Mouse (Mus musculus) hindlimb bud, embryonic 11.5 days (tissue): ENCODE results near the gene Mrps21.
"Not testable (repeated sequence)": the region's sequence is repeated elsewhere in the genome, so short reads cannot be mapped to it uniquely, and the experiment has no call there.

ENCODE experiments used
- DNase-seq: peaks from one replicate; pipeline ENCODE4 v3.0.0-alpha.2; 2012; ENCODE audit warnings: low read depth, low spot score; ENCODE audit errors: extremely low spot score

The Mrps21 gene

DNA sequence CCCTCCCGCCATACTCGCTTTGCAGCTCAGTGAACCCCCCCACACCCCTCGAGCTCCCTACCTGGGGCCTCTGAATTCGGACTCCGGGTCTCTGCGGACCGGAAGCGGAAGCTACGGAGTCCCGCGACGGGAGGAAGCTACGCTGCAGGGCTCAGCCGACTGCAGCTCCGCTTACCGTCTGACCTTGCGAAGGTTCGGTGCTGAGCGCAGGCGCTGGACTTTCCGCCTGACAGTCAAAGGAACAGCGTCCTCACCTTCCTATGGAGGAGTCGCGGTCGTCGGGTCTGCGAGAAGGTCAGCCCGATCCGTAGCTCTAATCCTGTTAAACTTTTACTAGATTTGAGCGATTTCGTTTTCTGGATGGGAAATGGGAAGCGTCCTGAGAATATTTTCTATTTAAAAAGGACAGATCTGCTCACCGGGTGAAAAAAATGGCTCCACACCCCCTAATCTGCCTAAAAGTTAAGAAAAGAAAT lies at the start of gene Mrps21:
Mrps21 (minus strand) TSS at position 128 of the 476 bp plus-strand sequence.
- DNase-seq: no peak

DNA sequence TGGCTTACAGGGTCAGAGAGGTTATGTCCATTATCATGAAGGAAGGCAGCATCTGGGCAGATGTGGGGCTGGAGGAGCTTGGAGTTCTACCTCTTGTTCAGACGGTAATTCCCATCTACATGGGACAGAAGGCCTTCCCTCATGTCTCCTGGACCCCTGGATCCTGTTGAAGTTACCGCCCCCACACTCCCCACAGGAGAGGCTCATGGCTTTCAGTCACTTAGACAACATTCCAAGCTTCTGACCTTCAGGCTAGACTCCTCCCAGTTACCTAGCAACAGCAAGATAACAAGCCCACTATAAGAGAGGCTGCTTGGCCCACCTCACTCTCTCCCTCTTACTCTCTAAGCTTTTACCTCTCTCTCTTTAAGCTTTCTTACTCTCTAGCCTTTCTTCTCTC lies 49.2 kb upstream of the Mrps21 start:
- DNase-seq: not testable (repeated sequence)

DNA sequence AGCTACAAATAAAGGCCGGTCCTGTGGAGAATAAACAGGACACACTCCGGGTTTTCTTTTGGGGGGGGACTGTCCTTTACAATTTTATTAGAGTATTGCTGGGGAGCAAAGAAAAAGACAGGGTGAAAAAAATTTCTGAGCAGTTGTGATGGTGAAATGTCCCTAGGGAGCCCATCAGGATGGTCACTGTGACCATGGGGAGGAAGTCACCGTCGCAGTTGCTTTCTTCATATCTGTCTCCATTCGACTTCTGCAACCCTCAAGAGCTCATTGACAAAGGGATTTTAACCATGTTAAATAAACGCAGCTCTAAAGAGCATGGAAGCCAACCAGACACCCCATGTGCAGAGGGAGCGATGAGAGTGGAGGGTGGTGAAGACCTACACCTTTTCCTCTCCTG lies 45.4 kb upstream of the Mrps21 start:
- no peak for DNase-seq

DNA sequence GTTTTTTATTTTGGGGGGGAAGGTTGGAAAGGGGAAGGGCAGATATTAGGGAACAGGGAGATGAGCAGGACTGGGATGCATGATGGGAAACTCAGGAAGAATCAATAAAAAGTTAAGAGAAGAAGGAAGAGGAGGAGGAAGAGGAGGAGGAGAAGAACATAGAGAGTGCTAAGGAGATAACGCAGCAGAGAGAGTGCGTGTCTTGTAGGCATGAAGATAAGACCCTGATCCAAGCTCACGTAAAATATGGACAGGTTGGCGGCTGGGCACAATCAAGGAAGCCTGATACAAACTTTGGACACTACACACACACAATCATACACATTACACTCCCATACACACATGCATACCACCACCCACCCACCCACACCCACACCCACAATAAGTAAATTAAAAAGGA lies 43.4 kb upstream of the Mrps21 start:
- no peak for DNase-seq

DNA sequence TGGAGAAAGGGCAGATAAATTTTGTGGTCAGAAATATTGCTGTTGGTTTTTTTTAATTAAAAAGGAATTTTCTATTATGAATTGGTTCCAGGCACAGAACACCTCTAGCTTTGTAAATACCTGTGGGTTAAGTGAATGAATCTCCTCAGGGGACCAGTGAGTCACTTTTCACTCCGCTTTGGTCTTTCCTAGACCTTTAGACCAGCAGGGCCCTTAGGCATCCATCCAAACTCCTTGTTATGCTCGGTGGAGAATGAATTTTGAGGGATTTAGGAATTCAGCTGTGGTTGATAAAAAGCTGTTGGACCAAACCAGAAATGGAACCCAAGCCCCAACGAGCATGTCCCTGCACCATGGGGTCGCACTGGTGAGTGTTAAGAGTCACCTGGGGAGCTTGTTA lies 36.3 kb upstream of the Mrps21 start:
- DNase-seq: no peak

DNA sequence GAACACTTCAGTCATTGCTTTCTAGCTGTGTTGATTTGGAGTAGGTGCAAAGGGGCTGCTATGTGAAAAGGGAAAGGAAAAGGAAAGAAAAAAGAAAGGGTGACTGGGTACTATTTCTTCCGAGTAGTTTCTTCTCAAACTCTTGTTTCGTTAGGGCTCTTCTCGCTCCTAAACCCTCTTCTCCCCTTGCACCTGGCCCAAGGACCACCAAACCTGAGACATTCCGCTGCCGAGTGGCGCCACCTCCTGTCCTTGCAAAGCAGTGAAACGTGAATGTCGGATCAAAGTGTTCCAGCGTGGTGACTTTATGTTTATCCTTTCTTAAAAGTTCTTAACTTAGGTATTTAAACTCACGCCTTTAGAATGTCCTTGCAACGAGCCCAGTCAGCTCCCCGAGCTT lies 35.5 kb upstream of the Mrps21 start:
- no peak for DNase-seq

DNA sequence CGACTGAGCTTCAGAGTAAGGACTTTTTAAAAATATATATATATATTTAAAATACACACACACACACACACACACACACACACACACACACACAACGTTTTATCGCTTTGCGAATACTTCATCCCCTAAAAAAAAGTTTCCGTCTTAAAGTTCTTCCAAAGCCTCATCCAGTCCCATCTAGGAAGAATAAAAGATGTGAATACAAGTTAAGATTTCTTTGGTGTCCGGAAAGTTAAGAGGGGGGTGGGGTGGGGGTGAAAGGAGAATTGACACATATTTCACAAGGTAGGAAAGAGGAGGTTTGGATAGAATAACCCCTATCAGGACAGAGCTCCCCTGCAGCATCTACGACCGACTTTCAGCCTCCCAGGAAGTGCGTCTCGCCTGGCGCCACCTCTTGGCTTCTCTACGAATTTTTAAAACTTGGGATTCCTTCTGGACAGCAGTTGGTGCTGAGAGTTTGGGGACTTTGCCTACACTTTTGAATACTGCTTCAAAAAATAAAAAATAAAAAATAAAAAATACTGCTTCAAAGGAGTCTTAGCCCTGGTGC lies 34.7 kb upstream of the Mrps21 start:
- no peak for DNase-seq

DNA sequence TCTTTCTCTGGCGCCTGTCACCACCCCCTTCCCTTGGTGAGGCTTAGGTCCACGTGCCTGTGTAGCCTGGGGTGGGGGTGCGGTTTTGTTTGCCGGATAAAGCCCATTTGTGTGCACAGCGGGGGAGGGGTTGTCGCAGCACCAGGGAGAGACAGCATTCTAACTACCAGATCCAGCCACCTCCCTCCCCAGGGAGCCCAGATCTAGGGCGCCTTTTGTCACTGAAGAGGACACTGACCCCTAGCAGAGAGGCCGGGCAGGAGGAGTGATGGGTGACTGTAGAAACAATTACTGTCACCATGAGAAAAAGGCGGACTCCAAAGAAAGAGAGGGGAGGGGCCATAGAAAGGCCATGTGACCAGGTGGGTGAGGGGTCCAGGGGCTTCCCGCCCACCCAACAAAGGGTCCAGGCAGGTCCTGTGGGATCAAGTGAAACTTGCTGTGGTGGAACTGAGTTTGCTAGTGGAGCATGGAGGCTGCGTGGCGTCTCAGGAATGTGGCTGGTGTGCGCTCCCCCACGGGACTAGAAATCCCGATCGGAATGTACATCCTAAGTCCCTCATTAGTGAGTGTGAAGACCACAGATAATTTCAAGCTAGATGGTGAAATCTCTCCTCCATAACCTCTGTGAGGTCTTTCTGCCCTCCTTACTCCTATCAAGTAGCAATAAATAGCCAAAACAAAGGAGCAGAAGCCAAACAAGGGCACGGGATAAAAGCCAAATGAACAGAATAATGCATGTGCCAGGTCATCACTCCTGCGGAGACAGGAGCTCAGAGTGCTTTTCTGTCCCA lies 34.0 kb upstream of the Mrps21 start:
- no peak for DNase-seq

DNA sequence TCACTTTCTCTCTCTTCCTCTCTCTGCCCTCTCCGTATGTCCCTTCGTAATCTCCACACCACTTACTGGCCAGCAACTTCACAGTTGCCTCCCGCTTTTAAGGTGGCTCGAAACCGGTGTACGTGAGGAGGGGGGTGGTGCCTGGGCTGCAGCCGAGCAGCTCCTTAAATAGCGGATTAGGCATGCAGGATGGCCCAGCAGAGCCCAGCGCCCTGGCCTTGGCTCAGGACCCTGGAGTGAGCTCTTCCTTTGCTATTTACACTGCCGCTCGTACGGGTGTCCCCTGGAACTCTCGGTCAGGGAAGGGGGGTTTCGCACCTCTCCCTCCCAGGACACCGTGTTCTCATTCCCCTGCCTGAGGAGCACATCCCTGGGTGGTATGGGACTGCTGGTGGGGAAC lies 33.2 kb upstream of the Mrps21 start, which contains the start of gene Car14:
Car14 (minus strand) TSS at position 124 of the 400 bp plus-strand sequence.
- DNase-seq: no peak

DNA sequence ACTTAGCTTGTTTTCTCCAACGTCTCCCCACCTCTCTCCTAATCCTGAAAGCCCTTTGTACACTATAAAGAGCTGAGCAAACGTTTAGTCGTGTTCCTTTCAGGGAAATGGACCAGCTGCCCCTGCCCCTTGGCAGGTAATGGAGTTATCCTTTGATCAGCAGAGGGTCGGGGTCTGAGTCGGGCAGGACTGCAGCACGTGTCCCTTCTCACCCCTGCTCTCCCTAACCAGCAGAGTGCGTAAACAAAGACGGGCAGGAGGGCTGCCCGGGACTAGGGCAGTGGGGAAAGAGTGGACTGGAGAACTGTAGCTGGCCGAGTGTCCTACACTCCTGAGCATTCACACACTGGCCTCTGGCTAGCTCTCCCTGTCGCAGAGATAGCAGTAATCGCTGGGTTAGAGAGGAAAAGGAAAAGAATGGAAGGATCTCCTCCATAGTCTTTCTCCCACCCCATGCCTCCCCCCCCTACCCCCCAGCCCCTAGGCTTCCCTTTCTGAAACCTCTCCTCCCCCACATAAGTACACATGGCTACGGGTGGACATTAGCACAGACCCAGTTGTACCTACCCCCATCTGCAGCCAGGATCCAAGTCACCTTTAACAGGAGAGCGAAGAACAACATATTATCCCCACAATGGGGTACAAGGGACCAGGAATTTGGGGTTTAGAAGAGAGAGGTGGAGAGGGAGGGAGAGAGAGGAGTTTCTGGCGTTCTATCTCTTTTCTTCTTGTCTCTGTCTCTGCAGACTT lies 32.6 kb upstream of the Mrps21 start:
- DNase-seq: no peak

DNA sequence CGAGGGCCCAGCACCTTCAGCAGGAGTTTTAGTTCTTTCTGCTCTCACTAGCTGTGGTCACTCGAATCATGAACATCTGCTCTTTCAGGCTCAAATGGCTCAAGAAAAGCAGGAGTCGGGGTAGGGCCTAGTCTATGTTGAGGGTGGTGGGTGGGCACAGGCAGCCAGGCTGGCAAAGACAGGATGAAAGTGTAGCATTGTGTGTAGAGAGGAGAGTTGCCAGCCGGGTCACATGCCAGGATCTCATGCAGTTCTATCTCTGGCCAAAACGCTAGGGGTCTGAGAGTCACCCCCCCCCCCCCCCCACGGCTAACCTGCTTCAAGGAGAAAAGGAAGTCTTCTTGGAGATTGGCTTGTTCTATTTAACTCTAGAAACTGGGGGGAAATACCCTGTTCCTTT lies 31.3 kb upstream of the Mrps21 start:
- DNase-seq: no peak

DNA sequence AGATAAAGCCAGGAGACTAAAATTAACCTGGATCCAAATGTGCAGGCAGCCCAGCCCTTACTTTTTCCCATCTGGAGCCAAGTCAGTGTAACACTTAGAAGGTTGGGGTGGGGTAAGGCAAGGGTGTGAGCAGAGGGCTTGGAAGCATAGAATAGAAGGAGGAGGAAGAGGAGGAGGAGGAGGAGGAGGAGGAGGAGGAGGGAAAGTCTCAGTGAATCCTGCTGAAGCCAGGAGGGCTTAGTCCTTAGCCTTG lies 31.0 kb upstream of the Mrps21 start:
- DNase-seq: no peak

DNA sequence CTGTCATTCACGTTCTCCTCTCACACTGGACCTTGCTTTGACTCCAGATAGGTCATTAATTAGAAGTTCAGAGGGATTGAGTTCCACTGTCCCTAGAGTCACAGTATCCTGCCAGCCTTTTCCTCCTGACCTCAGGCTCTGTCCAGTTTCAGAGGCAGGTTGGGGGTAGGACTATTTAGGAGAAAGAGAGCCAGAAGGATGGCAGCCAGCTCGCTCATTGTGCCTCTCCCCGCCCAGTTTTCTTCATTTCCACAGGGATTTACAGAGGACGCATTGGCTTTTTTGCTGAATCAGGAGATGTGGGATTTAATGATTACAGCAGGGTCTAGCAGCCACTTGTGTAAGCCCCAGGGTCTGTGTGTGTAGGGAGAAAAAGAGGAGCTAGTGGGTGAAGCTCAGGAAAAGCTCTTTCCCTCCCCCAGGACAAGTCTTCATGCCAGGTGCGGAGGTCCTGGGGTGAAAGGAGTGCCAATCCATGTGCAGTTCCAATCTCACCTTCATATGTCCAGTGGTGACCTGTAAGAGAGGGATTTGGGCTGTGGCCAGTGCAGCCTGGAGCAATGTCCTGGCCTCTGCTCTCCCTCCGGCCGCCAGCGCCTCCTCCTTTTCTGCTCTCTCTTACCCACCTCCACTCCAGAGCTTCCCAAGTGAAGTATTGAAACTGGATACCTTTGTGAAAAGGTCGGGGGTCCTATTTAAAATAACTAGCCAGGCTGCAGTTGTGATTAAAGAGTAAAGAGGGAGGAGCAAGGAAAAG lies 30.5 kb upstream of the Mrps21 start:
- DNase-seq: no peak

DNA sequence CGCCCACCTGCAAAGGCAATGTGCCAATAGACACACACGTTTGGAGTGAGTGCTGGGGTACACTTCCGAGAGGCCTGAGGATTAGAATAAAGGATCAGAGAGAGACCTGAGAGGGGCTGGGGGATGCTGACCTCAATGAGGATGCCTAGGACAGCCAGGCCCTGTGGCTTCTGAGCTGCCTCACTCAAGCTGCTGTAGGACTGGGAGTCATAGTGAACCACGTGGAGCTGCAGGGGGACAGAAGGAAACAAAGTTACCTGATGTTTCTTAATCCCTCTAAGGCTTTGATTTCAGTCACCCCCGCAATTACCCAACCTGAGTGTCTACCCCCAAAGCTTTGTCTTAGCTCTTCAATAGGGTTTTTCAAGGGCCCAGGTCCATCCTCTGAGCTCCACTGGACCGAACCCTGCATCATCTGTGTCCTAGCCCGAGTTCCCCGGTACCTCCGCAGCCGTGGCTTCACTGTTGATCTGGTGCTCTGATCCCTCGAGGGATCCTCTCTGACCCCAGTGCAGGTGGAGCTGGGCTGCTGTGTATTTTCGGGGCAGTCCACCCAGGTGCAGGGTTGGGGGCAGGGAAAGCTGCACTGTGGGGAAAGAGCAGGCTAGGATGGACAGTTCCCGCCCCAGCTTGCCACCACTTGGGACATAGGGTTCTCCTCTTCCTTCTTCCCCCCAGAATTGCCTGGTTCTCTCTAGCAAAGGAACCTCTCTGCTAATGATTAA lies 28.6 kb upstream of the Mrps21 start:
- no peak for DNase-seq

DNA sequence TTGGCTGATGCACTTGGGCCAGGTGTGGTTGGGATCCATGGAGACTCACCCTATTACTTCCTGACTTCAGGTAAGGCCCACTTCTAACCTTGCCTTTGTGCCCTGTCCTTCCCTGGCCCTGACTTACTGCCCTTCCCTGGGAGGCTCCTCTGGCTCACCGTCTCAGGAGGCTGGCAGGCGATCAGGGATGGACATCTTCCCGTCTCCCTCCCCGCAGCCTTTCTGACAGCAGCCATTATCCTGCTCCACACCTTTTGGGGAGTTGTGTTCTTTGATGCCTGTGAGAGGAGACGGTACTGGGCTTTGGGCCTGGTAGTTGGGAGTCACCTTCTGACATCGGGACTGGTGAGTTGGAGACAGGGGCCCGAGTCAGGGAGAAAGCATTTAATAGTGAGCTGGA lies 24.2 kb upstream of the Mrps21 start:
- DNase-seq: not testable (repeated sequence)

DNA sequence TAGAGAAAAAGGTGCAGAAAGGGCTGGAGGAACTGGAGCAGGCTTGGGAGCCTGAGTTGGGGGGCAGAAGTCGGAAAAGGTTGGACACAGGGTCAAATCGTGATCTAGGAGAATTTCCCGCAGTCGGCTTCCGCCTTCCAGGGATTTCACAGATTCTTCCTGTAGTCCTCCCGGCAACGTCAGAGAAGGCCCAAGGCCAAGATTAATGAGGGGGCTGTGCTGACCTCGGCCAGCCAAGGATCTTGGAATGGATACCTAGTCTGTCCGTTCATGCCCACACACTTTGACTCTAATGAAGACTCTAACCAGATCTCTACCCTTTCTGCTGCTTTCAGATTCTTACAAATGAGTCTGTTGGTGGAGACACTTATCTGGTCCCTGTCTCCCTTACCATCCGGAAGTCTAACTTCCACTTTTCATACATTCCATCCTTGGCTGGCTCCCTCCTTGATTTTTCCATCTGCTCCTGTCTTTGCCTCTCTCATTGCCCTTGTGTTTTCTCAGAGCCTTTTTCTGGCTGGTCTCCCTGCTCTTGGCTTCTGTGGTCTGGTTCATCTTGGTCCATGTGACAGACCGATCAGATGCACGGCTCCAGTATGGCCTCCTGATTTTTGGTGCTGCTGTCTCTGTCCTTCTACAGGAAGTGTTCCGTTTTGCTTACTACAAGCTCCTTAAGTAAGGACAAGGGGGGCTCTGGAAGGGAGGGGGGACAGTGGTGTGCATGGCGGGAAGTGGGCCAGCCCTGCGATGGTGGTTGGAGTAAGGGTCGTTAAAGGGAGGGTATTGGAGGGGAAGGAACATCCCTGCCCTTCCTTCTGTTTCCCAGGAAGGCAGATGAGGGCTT lies 23.2 kb upstream of the Mrps21 start:
- no peak for DNase-seq

DNA sequence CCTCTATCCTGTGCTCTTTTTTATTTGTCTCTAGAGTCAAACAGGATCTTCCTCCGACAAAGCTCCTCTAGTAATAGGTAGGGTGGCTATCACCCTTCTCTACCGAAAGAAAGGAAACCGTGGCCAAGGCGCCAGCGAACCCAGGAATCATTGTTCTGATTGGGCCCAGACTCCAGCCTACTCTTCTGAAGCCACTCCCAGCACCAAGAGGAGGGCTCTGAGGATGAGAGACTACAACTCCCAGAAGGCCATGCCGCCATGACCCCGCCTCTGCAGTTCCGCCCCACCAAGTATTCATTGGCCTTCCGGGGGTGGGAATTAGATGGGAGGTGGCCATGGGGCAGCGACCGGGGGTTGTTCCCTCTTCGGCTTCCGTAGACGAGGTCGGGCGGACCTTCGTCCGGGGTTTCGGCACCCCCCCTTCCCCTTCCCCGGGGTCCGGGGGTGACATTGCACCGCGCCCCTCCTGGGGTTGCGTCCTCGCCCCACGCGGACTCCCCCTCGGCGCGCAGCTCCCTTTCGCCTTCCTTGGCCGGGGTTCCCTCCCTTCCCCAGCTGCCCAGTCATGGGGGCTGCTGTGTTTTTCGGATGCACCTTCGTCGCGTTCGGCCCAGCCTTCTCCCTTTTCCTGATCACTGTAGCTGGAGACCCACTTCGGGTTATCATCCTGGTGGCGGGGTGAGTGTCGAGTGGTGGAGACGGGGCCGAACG lies 22.4 kb upstream of the Mrps21 start, which contains the start of gene Aph1a:
Aph1a (plus strand) TSS at position 364 of the 711 bp plus-strand sequence.
- not testable (repeated sequence) for DNase-seq

DNA sequence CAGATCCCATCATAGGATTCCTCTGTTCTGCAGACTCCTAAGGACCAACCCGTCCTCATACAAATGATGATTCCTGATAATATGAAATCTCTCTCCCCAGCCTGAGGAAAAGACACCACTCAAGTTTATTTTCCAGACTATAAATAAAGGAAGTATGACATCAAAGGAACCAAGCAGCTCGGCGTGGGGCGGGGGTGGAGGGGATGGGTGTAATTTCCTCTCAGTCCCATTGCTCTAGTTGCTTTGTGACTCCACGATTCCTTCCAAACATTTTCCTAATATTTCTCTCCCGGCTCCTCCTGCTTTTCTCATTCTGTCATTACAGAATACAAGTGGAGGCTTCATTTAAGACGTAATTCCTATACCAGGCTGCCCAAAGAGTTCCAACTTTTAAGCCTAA lies 21.8 kb upstream of the Mrps21 start:
- DNase-seq: no peak
